In genomic region chr10:94332358-94333137, GRCm38 (mm10) we compare ENCODE assay signal across 19 mouse cellular contexts. TPM values are rescaled to one million over a fixed set of nuclear protein-coding genes. Genes with fewer than 3 reads are reported as not detected.
DNase-seq lines count a peak whose midpoint lies in the region; ATAC-seq and TF ChIP-seq lines count a peak whose summit lies in the region.
"Had no signal": no experiment of that assay in that cellular context is flagged by ENCODE, and none has a peak within 500 bp of the region (broad histone marks: within the 10 kb centered on the region; RNA-seq: fewer than 3 reads in every experiment).

No protein-coding gene starts in this region.

- no peak for TF ChIP-seq POLR2A in bone marrow macrophage, adult 2 months (IDR thresholded peaks at IDR 0.05; ENCODE audit: borderline replicate concordance, low read depth, low read length)

- no peak for ATAC-seq in intestine, embryonic 16.5 days

- H3K4me2 ChIP-seq in intestine, embryonic 16.5 days (ENCODE audit: low read depth, low read length) = no peak overlapping the region

- no peaks in the 10 kb centered on the region for H3K36me3 ChIP-seq in E14TG2a.4 (ENCODE audit: insufficient read depth, low read length)
- H3K36me3 ChIP-seq in intestine, embryonic 16.5 days (ENCODE audit: control insufficient read depth, insufficient read depth, low read length) = no peaks in the 10 kb centered on the region

- WGBS in intestine, embryonic 16.5 days = 88% methylated on average over 16 of the region's 16 CpGs

- 0 out of 2 replicates have a peak, but pooled peaks cover 6% of the 10 kb centered on the region for H3K4me1 ChIP-seq in E14TG2a.4 (replicated peaks; ENCODE audit: low read depth, low read length)
- H3K4me1 ChIP-seq in bone marrow macrophage, adult 2 months (ENCODE audit: control insufficient read depth, insufficient read depth, low read length) = peaks cover 2% of the 10 kb centered on the region; the same call in 1 of the 2 replicates
- H3K4me1 ChIP-seq in intestine, embryonic 16.5 days (ENCODE audit: control insufficient read depth, insufficient read depth, low read length) = peaks cover 4% of the 10 kb centered on the region; the same call in 1 of the 2 replicates

- no peak overlapping the region for H3K4me3 ChIP-seq in layer of hippocampus, adult 2 months
- no peak overlapping the region for H3K4me3 ChIP-seq in E14TG2a.4 (replicated peaks; ENCODE audit: low read length)
- no peak overlapping the region for H3K4me3 ChIP-seq in bone marrow macrophage, adult 2 months (ENCODE audit: insufficient read depth, low read length)
- H3K4me3 ChIP-seq in intestine, embryonic 16.5 days (ENCODE audit: low read length) = no peak overlapping the region

- peaks cover 4% of the 10 kb centered on the region; the same call in 1 of the 2 replicates for H3K9me3 ChIP-seq in E14TG2a.4 (ENCODE audit: low read length)
- H3K9me3 ChIP-seq in intestine, embryonic 16.5 days (ENCODE audit: control insufficient read depth, low read length) = no peaks in the 10 kb centered on the region

- DNase-seq in layer of hippocampus, adult 2 months (ENCODE audit: low spot score in 2 of 2) = no peak
- DNase-seq in layer of hippocampus, adult 9-11 months = no peak
- DNase-seq in A20 (ENCODE audit: low read depth, low spot score) = peak; percentile 75
- DNase-seq in spleen, adult 18-20 months = no peak
- no peak for DNase-seq in kidney, postnatal 4 days
- DNase-seq: cerebellum, postnatal 10 days; heart, adult 18-20 months; right cerebral cortex, postnatal 25 days; thymus, postnatal 4 days had no signal

- peaks cover 4% of the 10 kb centered on the region; the same call in 1 of the 2 replicates for H3K27me3 ChIP-seq in E14TG2a.4 (ENCODE audit: insufficient read depth, low read length)
- no peaks in the 10 kb centered on the region for H3K27me3 ChIP-seq in intestine, embryonic 16.5 days (replicated peaks; ENCODE audit: control insufficient read depth, insufficient read depth, low read length)

- H3K27ac ChIP-seq in layer of hippocampus, adult 2 months = no peak overlapping the region
- H3K27ac ChIP-seq in bone marrow macrophage, adult 2 months (ENCODE audit: insufficient read depth, low read depth, low read length) = no peak overlapping the region
- H3K27ac ChIP-seq in intestine, embryonic 16.5 days (ENCODE audit: low read length) = no peak overlapping the region

- peak; percentile 54 for TF ChIP-seq CTCF in layer of hippocampus, adult 2 months (conservative IDR thresholded peaks at IDR 0.05)
- TF ChIP-seq CTCF in E14TG2a.4 (conservative IDR thresholded peaks at IDR 0.05; ENCODE audit: low read length) = peak; percentile 87
- peak; percentile 40 for TF ChIP-seq CTCF in bone marrow macrophage, adult 2 months (IDR thresholded peaks at IDR 0.05; ENCODE audit: low read depth, low read length)

- no peak overlapping the region for H3K9ac ChIP-seq in intestine, embryonic 16.5 days (ENCODE audit: low read depth, low read length)

RNA-seq across cellular contexts. Expression of gene Tmcc3, which starts 20.8 kb away (rescaled TPM):
- 10 to 100 TPM; 43.9 to 44.3 TPM for total RNA-seq in layer of hippocampus, adult 2 months (2021)
- 22.1 and 25.2 TPM in 2 replicates for polyA plus RNA-seq in bone marrow macrophage, adult 2 months (2012; ENCODE audit: insufficient read depth, insufficient read length, missing spikeins)
- 8.8 and 10.2 TPM in 2 replicates for polyA plus RNA-seq in intestine, embryonic 16.5 days (2015; fragmentation: Nextera tagmentation; extraction: Ambion mirVana)

RNA-seq across cellular contexts. Expression of gene Gm4792, which starts 34.0 kb away (rescaled TPM):
- total RNA-seq in layer of hippocampus, adult 2 months (2021) = not detected
- polyA plus RNA-seq in bone marrow macrophage, adult 2 months (2012; ENCODE audit: insufficient read depth, insufficient read length, missing spikeins) = not detected in 2 replicates
- polyA plus RNA-seq in intestine, embryonic 16.5 days (2015; fragmentation: Nextera tagmentation; extraction: Ambion mirVana) = not detected in 2 replicates
- total RNA-seq: heart, adult 18-20 months; heart, postnatal 25 days; left cerebral cortex, postnatal 36 days; megakaryocyte progenitor cell, adult 5-6 weeks; monocyte, adult 5-6 weeks had no signal
- polyA plus RNA-seq: embryonic facial prominence, embryonic 11.5 days; kidney, embryonic 16.5 days; liver, embryonic 16.5 days had no signal
